Mouse (Mus musculus) myocyte (in vitro differentiated cells): ENCODE data around the gene Gm49661. TPM values are rescaled to one million over a fixed set of nuclear protein-coding genes. Genes with fewer than 3 reads are reported as not detected.

Experiments
- H3K27me3 ChIP-seq: one replicate; pipeline ENCODE4 v1.6.1; 2011; ENCODE audit not compliant: control insufficient read depth, insufficient read depth, insufficient read length
- H3K36me3 ChIP-seq: one replicate; pipeline ENCODE4 v1.6.1; 2011; ENCODE audit not compliant: control insufficient read depth, insufficient read depth
- H3K4me2 ChIP-seq: one replicate; pipeline ENCODE4 v1.6.1; 2011; ENCODE audit warnings: low read depth, control low read depth
- H3K4me3 ChIP-seq: one replicate; pipeline ENCODE4 v1.5.1; 2011; ENCODE audit warnings: mild to moderate bottlenecking, control low read depth, moderate library complexity
- H3K79me2 ChIP-seq: one replicate; pipeline ENCODE4 v1.6.1; 2011; ENCODE audit not compliant: control insufficient read depth, insufficient read depth
- H3ac ChIP-seq: one replicate; pipeline ENCODE4 v1.6.1; 2011; ENCODE audit not compliant: control insufficient read depth, insufficient read length
- CEBPB ChIP-seq: IDR thresholded peaks from 2 replicates; pipeline ENCODE4 v1.6.1; 2011; ENCODE audit warnings: mild to moderate bottlenecking, moderate library complexity; ENCODE audit not compliant: poor library complexity, insufficient read depth, severe bottlenecking
- E2F4 ChIP-seq: IDR thresholded peaks from one replicate; pipeline ENCODE4 v1.6.1; 2011; ENCODE audit warnings: mild to moderate bottlenecking, control low read depth, moderate library complexity; ENCODE audit not compliant: insufficient read depth
- MAX ChIP-seq: IDR thresholded peaks from one replicate; pipeline ENCODE4 v1.6.1; 2011; ENCODE audit warnings: low read depth, mild to moderate bottlenecking, control low read depth
- MYOD1 ChIP-seq, 3 experiments: IDR thresholded peaks; one replicate each; pipeline ENCODE4 v1.6.1; 2011; ENCODE audit warnings: control low read depth in 2 of 3, low read depth in 2 of 3, mild to moderate bottlenecking in 2 of 3, moderate library complexity in 1 of 3; ENCODE audit not compliant: insufficient read length in 2 of 3, control insufficient read depth in 1 of 3
- MYOG ChIP-seq, 3 experiments: IDR thresholded peaks; one replicate each; pipeline ENCODE4 v1.6.1; 2011; ENCODE audit warnings: control low read depth in 2 of 3, low read depth in 2 of 3, mild to moderate bottlenecking in 2 of 3; ENCODE audit not compliant: insufficient read length in 2 of 3, control insufficient read depth in 1 of 3, insufficient read depth in 1 of 3
- POLR2A ChIP-seq: IDR thresholded peaks from one replicate; pipeline ENCODE4 v1.6.1; 2011; ENCODE audit warnings: low read depth, mild to moderate bottlenecking, control low read depth, moderate library complexity; ENCODE audit not compliant: insufficient read length
- POLR2AphosphoS2 ChIP-seq: IDR thresholded peaks from one replicate; pipeline ENCODE4 v1.6.1; 2011; ENCODE audit warnings: low read depth, control low read depth; ENCODE audit not compliant: insufficient read length
- REST ChIP-seq: IDR thresholded peaks from one replicate; pipeline ENCODE4 v1.6.1; 2011; ENCODE audit warnings: mild to moderate bottlenecking, control low read depth, moderate library complexity; ENCODE audit not compliant: insufficient read depth, insufficient read length
- SRF ChIP-seq: IDR thresholded peaks from one replicate; pipeline ENCODE4 v1.6.1; 2011; ENCODE audit warnings: low read depth; ENCODE audit not compliant: control insufficient read depth, insufficient read length
- TCF12 ChIP-seq: IDR thresholded peaks from one replicate; pipeline ENCODE4 v1.6.1; 2011; ENCODE audit warnings: mild to moderate bottlenecking, control low read depth; ENCODE audit not compliant: poor library complexity, insufficient read depth, severe bottlenecking
- TCF3 ChIP-seq: IDR thresholded peaks from one replicate; pipeline ENCODE4 v1.6.1; 2011; ENCODE audit warnings: low read depth, control low read depth; ENCODE audit not compliant: insufficient read length
- USF1 ChIP-seq: IDR thresholded peaks from one replicate; pipeline ENCODE4 v1.6.1; 2011; ENCODE audit warnings: low read depth, mild to moderate bottlenecking, control low read depth, moderate library complexity
- polyA plus RNA-seq: library from polyadenylated mRNA; unstranded; fragments of >200 nt; fragmentation: generic; extraction: Trizol; gene quantifications from one replicate; pipeline ENCODE4 v1.2.1, GENCODE M21; 2012; ENCODE audit warnings: missing spikeins

The Gm49661 gene
- not detected for polyA plus RNA-seq

DNA sequence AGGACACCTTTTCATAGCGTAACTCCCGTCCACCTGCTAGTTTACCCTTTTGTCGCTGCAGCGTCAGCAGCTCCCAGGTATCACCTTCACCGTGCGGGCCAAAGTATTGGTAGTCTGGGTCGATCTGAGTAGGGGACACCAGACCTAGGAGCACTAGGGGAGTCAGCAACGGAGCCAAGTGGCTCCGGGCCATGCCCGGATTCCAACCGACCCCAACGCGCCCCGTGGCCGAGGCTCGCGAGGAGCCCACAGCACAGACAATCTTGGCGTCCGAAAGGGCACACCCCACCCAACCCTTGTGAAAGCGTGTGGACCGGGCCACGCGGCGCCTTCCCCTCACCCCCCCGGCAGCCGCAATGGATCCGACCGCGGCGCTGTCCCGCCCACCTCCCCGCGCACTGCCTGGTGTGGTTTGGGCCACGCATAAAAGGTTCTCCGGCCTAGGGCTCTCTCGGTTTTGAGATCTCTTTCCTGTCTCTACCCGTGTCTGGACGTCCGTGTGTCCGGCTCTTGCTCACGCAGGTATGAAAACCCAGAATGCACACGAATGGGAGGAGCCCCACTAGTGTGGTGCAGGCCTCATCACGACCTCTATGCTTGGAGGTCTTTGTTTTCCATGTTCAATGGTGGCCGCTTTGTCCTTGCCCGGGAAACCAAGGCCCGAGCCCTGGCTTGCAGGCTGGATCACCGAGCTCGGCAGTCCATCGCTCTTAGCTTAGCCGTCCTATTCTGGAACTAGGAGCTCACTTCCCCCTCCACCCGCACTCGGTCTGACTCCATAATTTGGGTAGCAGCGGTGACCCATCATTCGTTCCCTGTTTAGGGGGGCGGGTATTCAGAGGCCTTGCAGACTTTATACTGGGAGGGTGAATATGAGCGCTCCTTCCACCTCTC lies at the start of gene Gm49661, which contains the start of the genes Prdx2 and Rnaseh2a:
Gene Gm49661 (minus strand): TSS at position 193 of the 894 bp plus-strand sequence.
Gene Prdx2 (plus strand): TSS at position 347 of the 894 bp plus-strand sequence.
Gene Rnaseh2a (minus strand): TSS at position 527 of the 894 bp plus-strand sequence.
- TF ChIP-seq E2F4 = no peak
- TF ChIP-seq MYOG (IDR thresholded peaks at IDR 0.05; ENCODE audit: control insufficient read depth in 1 of 3, insufficient read depth in 1 of 3, insufficient read length in 2 of 3, low read depth in 2 of 3) = peak in 1 of 3 experiments; percentile 1
- peak; percentile 73 for TF ChIP-seq POLR2A
- TF ChIP-seq CEBPB = no peak
- TF ChIP-seq REST = no peak
- TF ChIP-seq TCF12 = no peak
- no peak for TF ChIP-seq USF1
- TF ChIP-seq POLR2AphosphoS2 = peak; percentile 67
- Histone ChIP-seq H3K4me2 (peak within 1 kb of the TSS; percentile 71), H3K27me3 (no peaks in the 10 kb centered on the region), H3K79me2 (peaks cover 14% of the 10 kb centered on the region), H3K4me3 (peak within 1 kb of the TSS; percentile 99), H3ac (peak within 1 kb of the TSS; percentile 79), H3K36me3 (peaks cover 7% of the 10 kb centered on the region)

DNA sequence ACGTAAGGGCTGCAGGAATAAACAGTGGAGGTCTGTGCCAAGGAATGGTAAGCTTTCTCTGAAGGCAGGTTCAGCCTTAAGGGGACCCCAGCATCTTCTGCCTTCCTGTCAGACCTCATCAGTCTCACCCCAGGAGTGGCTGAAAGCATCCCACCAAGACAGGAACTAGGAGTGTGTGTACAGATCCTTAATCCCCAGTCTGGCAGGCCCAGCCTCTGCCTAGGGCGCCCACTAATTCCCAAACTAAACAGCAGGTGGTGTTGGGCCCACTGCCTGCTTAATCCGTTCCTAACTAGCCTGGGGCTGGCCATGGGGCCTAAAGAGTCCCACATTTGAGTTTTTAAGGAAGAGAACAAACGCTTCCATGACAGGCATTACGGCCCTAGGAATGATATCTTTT lies 48.0 kb upstream of the Gm49661 start:
- Histone ChIP-seq H3ac (no peak overlapping the region), H3K27me3 (peaks cover 5% of the 10 kb centered on the region), H3K4me3 (no peak overlapping the region), H3K79me2 (peaks cover 8% of the 10 kb centered on the region), H3K36me3 (peaks cover 3% of the 10 kb centered on the region), H3K4me2 (no peak overlapping the region)
- TF ChIP-seq TCF12 = no peak
- TF ChIP-seq POLR2A = no peak

DNA sequence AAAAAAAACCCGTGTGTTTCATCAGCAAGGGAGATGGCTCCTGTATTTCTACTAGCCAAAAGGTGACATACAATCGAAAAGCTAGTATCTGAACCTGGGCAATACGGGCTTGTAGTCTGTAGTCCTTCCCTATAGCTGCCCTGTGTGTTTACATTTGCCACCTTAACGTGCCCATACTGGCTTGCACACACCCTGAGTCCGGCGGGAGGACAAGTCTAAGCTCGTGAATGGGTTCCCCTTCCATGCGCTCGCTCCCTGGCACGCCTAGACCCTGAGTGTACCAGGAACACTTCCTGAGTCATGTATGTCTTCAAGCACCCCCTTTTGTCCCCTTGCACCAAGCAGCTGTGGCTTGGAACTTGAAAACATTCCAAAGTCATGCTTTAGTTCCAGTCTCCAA lies 47.5 kb upstream of the Gm49661 start:
- Histone ChIP-seq H3K27me3 (peaks cover 5% of the 10 kb centered on the region), H3K4me2 (no peak overlapping the region)

DNA sequence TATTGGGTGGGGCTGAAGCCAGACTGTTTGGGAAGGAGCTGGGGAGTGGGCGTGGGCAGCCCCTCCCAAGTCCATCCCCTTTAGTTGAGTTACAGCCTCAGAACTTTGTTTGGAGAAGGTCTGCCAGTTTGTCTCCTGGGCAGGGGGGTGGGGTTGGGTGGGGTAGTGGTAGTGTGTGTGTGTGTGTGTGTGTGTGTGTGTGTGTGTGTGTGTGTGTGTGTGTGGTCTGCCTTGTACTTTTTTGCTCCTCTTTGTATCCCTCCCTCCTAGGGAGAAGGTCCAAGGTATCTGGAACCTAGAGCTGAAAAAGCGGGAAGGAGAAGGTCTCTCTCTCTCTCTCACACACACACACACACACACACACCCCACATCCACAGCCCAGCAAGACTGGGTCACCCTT lies 45.2 kb upstream of the Gm49661 start, which contains the start of gene Best2:
Gene Best2 (minus strand): TSS at position 101 of the 400 bp plus-strand sequence.
- H3K4me3 ChIP-seq = no peak within 1 kb of the TSS
- peak within 1 kb of the TSS; percentile 38 for H3K4me2 ChIP-seq
- TF ChIP-seq SRF (no peak), POLR2A (no peak), USF1 (no peak), POLR2AphosphoS2 (no peak), E2F4 (no peak), CEBPB (no peak), MYOG (IDR thresholded peaks at IDR 0.05; ENCODE audit: control insufficient read depth in 1 of 3, insufficient read depth in 1 of 3, insufficient read length in 2 of 3, low read depth in 2 of 3) (no peak)
- peaks cover 14% of the 10 kb centered on the region for H3K27me3 ChIP-seq
- no peaks in the 10 kb centered on the region for H3K79me2 ChIP-seq
- H3K36me3 ChIP-seq = peaks cover 3% of the 10 kb centered on the region
- no peak within 1 kb of the TSS for H3ac ChIP-seq

More for the DNA sequence above, 47.5 kb upstream of the Gm49661 start:
- Histone ChIP-seq H3ac (no peak overlapping the region), H3K4me3 (no peak overlapping the region), H3K79me2 (peaks cover 3% of the 10 kb centered on the region), H3K36me3 (peaks cover 3% of the 10 kb centered on the region)
- TF ChIP-seq MAX = no peak
- TF ChIP-seq POLR2AphosphoS2 = peak; percentile 36
- no peak for TF ChIP-seq USF1
- TF ChIP-seq TCF12 = no peak

DNA sequence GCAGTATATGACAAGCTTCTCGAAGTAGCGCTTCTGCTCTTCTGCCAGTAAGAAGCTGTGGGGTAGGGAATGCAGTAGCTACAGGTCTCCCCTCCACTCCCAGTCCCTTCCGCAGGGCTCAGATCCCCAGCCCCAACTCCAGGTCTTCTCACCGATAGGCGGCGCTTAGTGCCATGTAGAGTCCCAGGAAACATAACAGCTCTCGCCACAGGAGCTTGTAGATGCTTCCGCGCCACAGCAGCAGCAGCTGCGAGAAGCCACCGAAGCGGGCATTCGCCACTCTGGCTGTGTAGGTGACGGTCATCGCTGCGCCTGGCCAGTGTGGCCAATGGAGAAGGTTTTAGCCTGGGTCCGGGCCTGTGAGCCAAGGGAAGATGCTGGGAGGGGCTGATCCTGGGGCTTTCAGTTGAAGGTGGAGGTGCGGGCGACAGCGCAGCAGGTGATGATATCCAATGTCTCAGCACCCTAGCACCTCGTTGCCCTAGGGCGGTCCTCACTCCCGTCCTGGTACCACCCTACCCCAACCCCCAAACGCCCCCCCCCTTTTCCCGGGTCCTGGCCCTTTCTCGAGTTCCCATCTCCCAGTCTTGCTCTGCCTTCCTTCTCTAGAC lies 44.1 kb upstream of the Gm49661 start:
- Histone ChIP-seq H3K4me3 (no peak overlapping the region), H3K36me3 (no peaks in the 10 kb centered on the region), H3K4me2 (peak overlapping the region; percentile 38), H3K79me2 (no peaks in the 10 kb centered on the region), H3ac (no peak overlapping the region), H3K27me3 (peaks cover 14% of the 10 kb centered on the region)
- TF ChIP-seq SRF (no peak), MYOG (IDR thresholded peaks at IDR 0.05; ENCODE audit: control insufficient read depth in 1 of 3, insufficient read depth in 1 of 3, insufficient read length in 2 of 3, low read depth in 2 of 3) (peak in 1 of 3 experiments; percentile 16), TCF12 (no peak), REST (no peak), USF1 (no peak), POLR2A (no peak)

DNA sequence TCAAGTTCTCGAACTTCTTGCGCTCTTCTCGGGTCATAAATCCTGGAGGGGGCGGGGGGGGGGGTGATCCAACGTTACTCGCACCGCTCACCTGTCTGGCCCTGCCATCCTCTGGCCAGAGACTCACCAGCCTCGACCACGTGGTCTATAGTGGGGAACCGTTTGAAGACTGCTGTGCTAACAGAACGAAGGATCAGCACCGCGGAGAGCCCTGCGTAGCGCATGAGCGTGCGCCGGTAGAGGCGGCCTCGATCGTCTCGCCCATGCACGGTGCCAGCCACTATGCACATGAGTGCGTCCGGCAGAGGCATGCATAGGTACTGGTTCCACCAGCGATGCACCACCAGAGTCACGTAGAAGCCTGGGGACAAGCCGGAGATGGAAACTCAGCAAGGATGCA lies 42.0 kb upstream of the Gm49661 start:
- no peak overlapping the region for H3K4me3 ChIP-seq
- no peak overlapping the region for H3K4me2 ChIP-seq
- no peaks in the 10 kb centered on the region for H3K79me2 ChIP-seq
- TF ChIP-seq MYOD1 (IDR thresholded peaks at IDR 0.05; ENCODE audit: control insufficient read depth in 1 of 3, insufficient read length in 2 of 3, low read depth in 2 of 3) (no peak), TCF12 (no peak), E2F4 (no peak), MAX (no peak), CEBPB (no peak), POLR2AphosphoS2 (no peak), REST (no peak), TCF3 (no peak), POLR2A (no peak), SRF (no peak), MYOG (IDR thresholded peaks at IDR 0.05; ENCODE audit: control insufficient read depth in 1 of 3, insufficient read depth in 1 of 3, insufficient read length in 2 of 3, low read depth in 2 of 3) (no peak), USF1 (no peak)
- H3K27me3 ChIP-seq = peaks cover 14% of the 10 kb centered on the region
- no peak overlapping the region for H3ac ChIP-seq
- no peaks in the 10 kb centered on the region for H3K36me3 ChIP-seq
